Mouse (Mus musculus): ENCODE measurements around the gene Spata31d1a.
A peak's percentile ranks its signal among the peaks of the same experiment; 100 is the strongest.

Gene Spata31d1a

GRCm38 (mm10) chr13:59667763-59668162 lies 42.4 kb downstream of the Spata31d1a start:
- no peak for DNase-seq (ENCODE audit: low spot score)

GRCm38 (mm10) chr13:59663939-59664712 lies 46.0 kb downstream of the Spata31d1a start:
- no peak for DNase-seq (ENCODE audit: low spot score)

- DNase-seq (ENCODE audit: low spot score): no peak
These were observed 48.2 kb downstream of the Spata31d1a start for GRCm38 (mm10) chr13:59661966-59662365.

- DNase-seq (ENCODE audit: low spot score): no peak
These were observed 48.7 kb downstream of the Spata31d1a start for GRCm38 (mm10) chr13:59661387-59661786.

- no peak for DNase-seq (ENCODE audit: low spot score)
These were observed 49.8 kb downstream of the Spata31d1a start for GRCm38 (mm10) chr13:59660371-59660770.

GRCm38 (mm10) chr13:59657781-59658180 lies 52.3 kb downstream of the Spata31d1a start:
- no peak for DNase-seq (ENCODE audit: low spot score)

- peak; percentile 40 for DNase-seq (ENCODE audit: low spot score)
These were observed 53.1 kb downstream of the Spata31d1a start for GRCm38 (mm10) chr13:59656975-59657388.

GRCm38 (mm10) chr13:59656316-59656832 lies 53.8 kb downstream of the Spata31d1a start:
- DNase-seq (ENCODE audit: low spot score): no peak

- DNase-seq (ENCODE audit: low spot score): no peak
These were observed 54.3 kb downstream of the Spata31d1a start for GRCm38 (mm10) chr13:59655718-59656315.

- DNase-seq (ENCODE audit: low spot score): no peak
These were observed 55.7 kb downstream of the Spata31d1a start for GRCm38 (mm10) chr13:59654465-59654864.

- no peak for DNase-seq (ENCODE audit: low spot score)
These were observed 57.0 kb downstream of the Spata31d1a start for GRCm38 (mm10) chr13:59653136-59653535.

GRCm38 (mm10) chr13:59652651-59653050 lies 57.5 kb downstream of the Spata31d1a start:
- DNase-seq (ENCODE audit: low spot score): no peak
